20 mouse cellular contexts compared by ENCODE assay signal in genomic region chr19:5927532-5927931, GRCm38 (mm10). TPM values are rescaled to one million over a fixed set of nuclear protein-coding genes. Genes with fewer than 3 reads are reported as not detected.
DNase-seq lines count a peak whose midpoint lies in the region; ATAC-seq and TF ChIP-seq lines count a peak whose summit lies in the region.
"Had no signal": no experiment of that assay in that cellular context is flagged by ENCODE, and none has a peak within 500 bp of the region (broad histone marks: within the 10 kb centered on the region; RNA-seq: fewer than 3 reads in every experiment).

No protein-coding gene starts in this region.

- H3K9ac ChIP-seq in embryonic facial prominence, embryonic 15.5 days: no peak overlapping the region
- H3K9ac ChIP-seq in kidney, embryonic 15.5 days: no peak overlapping the region
- H3K9ac ChIP-seq in lung, embryonic 15.5 days: no peak overlapping the region
- H3K9ac ChIP-seq: forebrain, embryonic 13.5 days; hindbrain, embryonic 13.5 days had no signal

- 61% methylated on average over 8 of the region's 8 CpGs for WGBS in embryonic facial prominence, embryonic 15.5 days
- 68% methylated on average over 8 of the region's 8 CpGs for WGBS in embryonic facial prominence, embryonic 10.5 days
- WGBS in kidney, embryonic 15.5 days: 47% methylated on average over 8 of the region's 8 CpGs
- WGBS in kidney, adult 2 months: 72% methylated on average over 8 of the region's 8 CpGs
- 67% methylated on average over 8 of the region's 8 CpGs for WGBS in lung, embryonic 15.5 days

- H3K4me1 ChIP-seq in embryonic facial prominence, embryonic 15.5 days: peaks cover 35% of the 10 kb centered on the region
- peaks cover 45% of the 10 kb centered on the region for H3K4me1 ChIP-seq in embryonic facial prominence, embryonic 10.5 days
- peaks cover 70% of the 10 kb centered on the region for H3K4me1 ChIP-seq in kidney, embryonic 15.5 days
- peaks cover 25% of the 10 kb centered on the region for H3K4me1 ChIP-seq in kidney, adult 2 months (ENCODE audit: control insufficient read depth, insufficient read depth, low read length)
- peaks cover 58% of the 10 kb centered on the region for H3K4me1 ChIP-seq in lung, embryonic 15.5 days

- H3K36me3 ChIP-seq in embryonic facial prominence, embryonic 15.5 days: no peaks in the 10 kb centered on the region
- no peaks in the 10 kb centered on the region for H3K36me3 ChIP-seq in embryonic facial prominence, embryonic 10.5 days (replicated peaks)
- H3K36me3 ChIP-seq in kidney, embryonic 15.5 days: no peaks in the 10 kb centered on the region
- H3K36me3 ChIP-seq in kidney, adult 2 months (ENCODE audit: control insufficient read depth, insufficient read depth, low read length): no peaks in the 10 kb centered on the region
- H3K36me3 ChIP-seq in lung, embryonic 15.5 days: no peaks in the 10 kb centered on the region
- H3K36me3 ChIP-seq: embryonic facial prominence, embryonic 13.5 days; G1E; hindbrain, embryonic 13.5 days had no signal

- no peak for TF ChIP-seq POLR2A in kidney, adult 2 months (IDR thresholded peaks at IDR 0.05; ENCODE audit: low read depth, low read length)

- no peak overlapping the region for H3K4me3 ChIP-seq in embryonic facial prominence, embryonic 15.5 days (replicated peaks)
- H3K4me3 ChIP-seq in embryonic facial prominence, embryonic 10.5 days: no peak overlapping the region
- H3K4me3 ChIP-seq in kidney, embryonic 15.5 days (replicated peaks): no peak overlapping the region
- no peak overlapping the region for H3K4me3 ChIP-seq in kidney, adult 2 months (ENCODE audit: insufficient read depth, low read depth, low read length)
- no peak overlapping the region for H3K4me3 ChIP-seq in lung, embryonic 15.5 days
- H3K4me3 ChIP-seq: embryonic facial prominence, embryonic 13.5 days; forebrain, embryonic 13.5 days; hindbrain, embryonic 13.5 days had no signal

- no peaks in the 10 kb centered on the region for H3K9me3 ChIP-seq in embryonic facial prominence, embryonic 15.5 days (replicated peaks)
- H3K9me3 ChIP-seq in embryonic facial prominence, embryonic 10.5 days: no peaks in the 10 kb centered on the region
- no peaks in the 10 kb centered on the region for H3K9me3 ChIP-seq in kidney, embryonic 15.5 days (replicated peaks)
- H3K9me3 ChIP-seq in lung, embryonic 15.5 days: no peaks in the 10 kb centered on the region
- H3K9me3 ChIP-seq: embryonic facial prominence, embryonic 13.5 days; forebrain, embryonic 13.5 days; G1E; hindbrain, embryonic 13.5 days had no signal

- peak overlapping the region; percentile 60 for H3K27ac ChIP-seq in embryonic facial prominence, embryonic 15.5 days (replicated peaks)
- no peak overlapping the region; the same call in 1 of the 2 replicates for H3K27ac ChIP-seq in embryonic facial prominence, embryonic 10.5 days (replicated peaks)
- H3K27ac ChIP-seq in kidney, embryonic 15.5 days: peak overlapping the region; percentile 45
- H3K27ac ChIP-seq in kidney, adult 2 months (ENCODE audit: insufficient read depth, low read depth, low read length): no peak overlapping the region
- peak overlapping the region; percentile 1; the same call in 1 of the 2 replicates for H3K27ac ChIP-seq in lung, embryonic 15.5 days
- H3K27ac ChIP-seq: forebrain, embryonic 13.5 days; hindbrain, embryonic 13.5 days; hindbrain, postnatal 0 days had no signal

- H3K27me3 ChIP-seq in embryonic facial prominence, embryonic 15.5 days: no peaks in the 10 kb centered on the region
- peaks cover 23% of the 10 kb centered on the region for H3K27me3 ChIP-seq in embryonic facial prominence, embryonic 10.5 days (replicated peaks; ENCODE audit: low read depth, poor library complexity, severe bottlenecking)
- H3K27me3 ChIP-seq in kidney, embryonic 15.5 days: peaks cover 4% of the 10 kb centered on the region; the same call in 1 of the 2 replicates
- H3K27me3 ChIP-seq in kidney, adult 2 months (replicated peaks; ENCODE audit: control insufficient read depth, insufficient read depth, low read length): no peaks in the 10 kb centered on the region
- no peaks in the 10 kb centered on the region for H3K27me3 ChIP-seq in lung, embryonic 15.5 days

- H3K4me2 ChIP-seq in embryonic facial prominence, embryonic 15.5 days (replicated peaks): no peak overlapping the region
- no peak overlapping the region for H3K4me2 ChIP-seq in kidney, embryonic 15.5 days
- no peak overlapping the region for H3K4me2 ChIP-seq in lung, embryonic 15.5 days
- H3K4me2 ChIP-seq: embryonic facial prominence, embryonic 13.5 days; forebrain, embryonic 13.5 days; hindbrain, embryonic 13.5 days had no signal

- TF ChIP-seq CTCF in kidney, adult 2 months (conservative IDR thresholded peaks at IDR 0.05; ENCODE audit: insufficient read depth, insufficient read length, low read depth, low read length): no peak

- no peak for ATAC-seq in embryonic facial prominence, embryonic 15.5 days (ENCODE audit: insufficient number of reproducible peaks, low FRiP score, low TSS enrichment, low read depth)
- no peak for ATAC-seq in kidney, embryonic 15.5 days (replicated peaks; ENCODE audit: low FRiP score)
- no peak for ATAC-seq in lung, embryonic 15.5 days (ENCODE audit: borderline replicate concordance, extremely low read depth, low FRiP score, low TSS enrichment)
- ATAC-seq: CD4-positive, CD25-positive, alpha-beta regulatory T cell, adult 4 months; forebrain, embryonic 13.5 days; hindbrain, postnatal 0 days had no signal

- DNase-seq in embryonic facial prominence, embryonic 10.5 days (ENCODE audit: low spot score): no peak
- DNase-seq in kidney, adult 2 months: no peak
- DNase-seq in lung, postnatal 25 days (ENCODE audit: low spot score): no peak
- DNase-seq in thymus, postnatal 4 days: peak; percentile 35
- DNase-seq in thymus, postnatal 25 days: no peak
- DNase-seq: adrenal gland, adult 8-10 months; B cell, adult 2 months; cerebellum, adult 11 months; cerebellum, adult 8-10 months; cerebellum, postnatal 25 days; gastrocnemius, postnatal 14 days had no signal

RNA-seq across cellular contexts. Expression of gene Cdc42ep2, which starts 2.9 kb away (rescaled TPM):
- 11.0 TPM in 2 replicates for polyA plus RNA-seq in embryonic facial prominence, embryonic 15.5 days (2015; fragmentation: Nextera tagmentation; extraction: Ambion mirVana)
- 1.5 and 2.2 TPM in 2 replicates for polyA plus RNA-seq in embryonic facial prominence, embryonic 10.5 days (2016; fragmentation: Nextera tagmentation; extraction: Ambion mirVana)
- polyA plus RNA-seq in kidney, embryonic 15.5 days (2015; fragmentation: Nextera tagmentation; extraction: Ambion mirVana): 13.4 and 15.5 TPM in 2 replicates
- 12.0 and 12.2 TPM in 2 replicates for polyA plus RNA-seq in kidney, adult 2 months (2012; rRNA removed)
- polyA plus RNA-seq in lung, embryonic 15.5 days (2015; fragmentation: Nextera tagmentation; extraction: Ambion mirVana): 12.0 and 14.1 TPM in 2 replicates

RNA-seq across cellular contexts. Expression of gene Dpf2, which starts 14.7 kb away (rescaled TPM):
- 144 and 167 TPM in 2 replicates for polyA plus RNA-seq in embryonic facial prominence, embryonic 15.5 days (2015; fragmentation: Nextera tagmentation; extraction: Ambion mirVana)
- polyA plus RNA-seq in embryonic facial prominence, embryonic 10.5 days (2016; fragmentation: Nextera tagmentation; extraction: Ambion mirVana): 231 and 251 TPM in 2 replicates
- 166 and 178 TPM in 2 replicates for polyA plus RNA-seq in kidney, embryonic 15.5 days (2015; fragmentation: Nextera tagmentation; extraction: Ambion mirVana)
- 71.5 and 79.7 TPM in 2 replicates for polyA plus RNA-seq in kidney, adult 2 months (2012; rRNA removed)
- polyA plus RNA-seq in lung, embryonic 15.5 days (2015; fragmentation: Nextera tagmentation; extraction: Ambion mirVana): 142 and 147 TPM in 2 replicates

RNA-seq across cellular contexts. Expression of gene Tigd3, which starts 33.6 kb away (rescaled TPM):
- 3.4 and 3.6 TPM in 2 replicates for polyA plus RNA-seq in embryonic facial prominence, embryonic 15.5 days (2015; fragmentation: Nextera tagmentation; extraction: Ambion mirVana)
- polyA plus RNA-seq in embryonic facial prominence, embryonic 10.5 days (2016; fragmentation: Nextera tagmentation; extraction: Ambion mirVana): 6.8 and 7.4 TPM in 2 replicates
- 4.2 and 4.7 TPM in 2 replicates for polyA plus RNA-seq in kidney, embryonic 15.5 days (2015; fragmentation: Nextera tagmentation; extraction: Ambion mirVana)
- 0.52 and 0.73 TPM in 2 replicates for polyA plus RNA-seq in kidney, adult 2 months (2012; rRNA removed)
- 3.2 and 3.6 TPM in 2 replicates for polyA plus RNA-seq in lung, embryonic 15.5 days (2015; fragmentation: Nextera tagmentation; extraction: Ambion mirVana)

RNA-seq across cellular contexts. Expression of gene Pola2, which starts 36.5 kb away (rescaled TPM):
- 59.6 and 65.4 TPM in 2 replicates for polyA plus RNA-seq in embryonic facial prominence, embryonic 15.5 days (2015; fragmentation: Nextera tagmentation; extraction: Ambion mirVana)
- polyA plus RNA-seq in embryonic facial prominence, embryonic 10.5 days (2016; fragmentation: Nextera tagmentation; extraction: Ambion mirVana): 119 and 120 TPM in 2 replicates
- 75.3 and 83.2 TPM in 2 replicates for polyA plus RNA-seq in kidney, embryonic 15.5 days (2015; fragmentation: Nextera tagmentation; extraction: Ambion mirVana)
- polyA plus RNA-seq in kidney, adult 2 months (2012; rRNA removed): 24.9 and 26.2 TPM in 2 replicates
- polyA plus RNA-seq in lung, embryonic 15.5 days (2015; fragmentation: Nextera tagmentation; extraction: Ambion mirVana): 72.3 and 75.3 TPM in 2 replicates

RNA-seq across cellular contexts. Expression of gene Slc25a45, which starts 49.9 kb away (rescaled TPM):
- polyA plus RNA-seq in embryonic facial prominence, embryonic 15.5 days (2015; fragmentation: Nextera tagmentation; extraction: Ambion mirVana): 5.9 and 7.5 TPM in 2 replicates
- polyA plus RNA-seq in embryonic facial prominence, embryonic 10.5 days (2016; fragmentation: Nextera tagmentation; extraction: Ambion mirVana): 2.5 and 2.9 TPM in 2 replicates
- 8.1 and 8.5 TPM in 2 replicates for polyA plus RNA-seq in kidney, embryonic 15.5 days (2015; fragmentation: Nextera tagmentation; extraction: Ambion mirVana)
- polyA plus RNA-seq in kidney, adult 2 months (2012; rRNA removed): 52.7 and 63.4 TPM in 2 replicates
- polyA plus RNA-seq in lung, embryonic 15.5 days (2015; fragmentation: Nextera tagmentation; extraction: Ambion mirVana): 4.2 and 5.6 TPM in 2 replicates

Comparison
In these comparisons a context has a peak if more than half of its experiments do, and no peak if none do; other contexts are left out.
1. H3K27ac ChIP-seq: peak in embryonic facial prominence, embryonic 15.5 days (single experiment), kidney, embryonic 15.5 days (single experiment) and lung, embryonic 15.5 days (single experiment); none in embryonic facial prominence, embryonic 10.5 days (single experiment) and kidney, adult 2 months (single experiment).